Mouse (Mus musculus) testis, adult 2 months (tissue): ENCODE measurements around the gene Olfr149.

Experiments used
- CTCF ChIP-seq: fragments of 200-500 bp; IDR thresholded peaks from 2 replicates; pipeline ENCODE4 v1.5.1; 2012; ENCODE audit warnings: low read depth, mild to moderate bottlenecking, inconsistent platforms, low read length, moderate library complexity; ENCODE audit not compliant: control insufficient read depth, insufficient read depth, insufficient replicate concordance
- POLR2A ChIP-seq: fragments of 200-500 bp; IDR thresholded peaks from 2 replicates; pipeline ENCODE4 v1.6.1; 2012; ENCODE audit warnings: low read depth, mild to moderate bottlenecking, inconsistent platforms, low read length, moderate library complexity; ENCODE audit not compliant: control insufficient read depth

- TF ChIP-seq CTCF: no peak
- no peak for TF ChIP-seq POLR2A
Observed at GRCm38 (mm10) chr9:39746428-39746827, 39.5 kb upstream of the Olfr149 start.
